13 mouse cellular contexts compared by ENCODE assay signal in genomic region chr6:22446621-22447310, GRCm38 (mm10).
DNase-seq lines count a peak whose midpoint lies in the region; ATAC-seq and TF ChIP-seq lines count a peak whose summit lies in the region.
"Had no signal": no experiment of that assay in that cellular context is flagged by ENCODE, and none has a peak within 500 bp of the region (broad histone marks: within the 10 kb centered on the region; RNA-seq: fewer than 3 reads in every experiment).

No protein-coding gene starts in this region.

- no peaks in the 10 kb centered on the region for H3K79me2 ChIP-seq in liver, adult 2 months (ENCODE audit: control insufficient read depth, insufficient read depth, low read length)

- WGBS in liver, adult 2 months, result 88% methylated on average over 15 of the region's 15 CpGs

- 0 out of 2 replicates have a peak, but pooled peaks have one; percentile 15 for TF ChIP-seq CTCF in liver, adult 2 months (IDR thresholded peaks at IDR 0.05; ENCODE audit: low read depth, low read length)

- no peak overlapping the region for H3K9ac ChIP-seq in liver, adult 2 months (ENCODE audit: low read depth, low read length)
- H3K9ac ChIP-seq: embryonic facial prominence, embryonic 12.5 days; forebrain, postnatal 0 days had no signal

- peak; percentile 61 for ATAC-seq in CD4-positive, CD25-positive, alpha-beta regulatory T cell, adult 4 months
- no peak for ATAC-seq in megakaryocyte-erythroid progenitor cell, adult 5-6 weeks (replicated peaks; ENCODE audit: low FRiP score, low TSS enrichment, poor library complexity, severe bottlenecking)
- ATAC-seq: forebrain, postnatal 0 days had no signal

- no peak for DNase-seq in liver, adult 2 months (ENCODE audit: extremely low read depth, low read depth, low spot score)
- DNase-seq in liver (no peak), R1 (ENCODE audit: low read depth, low spot score) (peak; percentile 79)
- peak; percentile 40 for DNase-seq in thymus, postnatal 0 days (ENCODE audit: low spot score)
- DNase-seq in cerebellum, adult 9-10 months, result no peak
- DNase-seq: cerebellum, adult 11-12 months; forebrain, postnatal 0 days; heart, adult 18-20 months; kidney, postnatal 14 days; lung, postnatal 10 days had no signal

- H3K4me1 ChIP-seq in liver, adult 2 months (ENCODE audit: control insufficient read depth, insufficient read depth, low read length), result no peaks in the 10 kb centered on the region

- no peaks in the 10 kb centered on the region for H3K36me3 ChIP-seq in liver, adult 2 months (ENCODE audit: control insufficient read depth, insufficient read depth, low read length)
- H3K36me3 ChIP-seq: embryonic facial prominence, embryonic 12.5 days had no signal

- H3K27me3 ChIP-seq in liver, adult 2 months (ENCODE audit: control insufficient read depth, insufficient read depth, low read length), result no peaks in the 10 kb centered on the region
- H3K27me3 ChIP-seq: embryonic facial prominence, embryonic 12.5 days had no signal

- H3K27ac ChIP-seq in liver, adult 2 months (replicated peaks; ENCODE audit: insufficient read depth, low read depth, low read length), result no peak overlapping the region
- H3K27ac ChIP-seq: embryonic facial prominence, embryonic 12.5 days had no signal

- H3K4me3 ChIP-seq in liver, adult 2 months (ENCODE audit: insufficient read depth, low read depth, low read length), result no peak overlapping the region
- H3K4me3 ChIP-seq: embryonic facial prominence, embryonic 12.5 days had no signal

- TF ChIP-seq POLR2A in liver, adult 2 months (IDR thresholded peaks at IDR 0.05; ENCODE audit: extremely low read depth, insufficient read depth, low read length), result no peak

Comparison
In these comparisons a context has a peak if more than half of its experiments do, and no peak if none do; other contexts are left out.
1. DNase-seq: peak in R1 (single experiment) and thymus, postnatal 0 days (single experiment); none in liver, adult 2 months (single experiment), liver (single experiment) and cerebellum, adult 9-10 months (single experiment).